8 mouse cellular contexts compared by ENCODE assay signal in the genomic region with DNA sequence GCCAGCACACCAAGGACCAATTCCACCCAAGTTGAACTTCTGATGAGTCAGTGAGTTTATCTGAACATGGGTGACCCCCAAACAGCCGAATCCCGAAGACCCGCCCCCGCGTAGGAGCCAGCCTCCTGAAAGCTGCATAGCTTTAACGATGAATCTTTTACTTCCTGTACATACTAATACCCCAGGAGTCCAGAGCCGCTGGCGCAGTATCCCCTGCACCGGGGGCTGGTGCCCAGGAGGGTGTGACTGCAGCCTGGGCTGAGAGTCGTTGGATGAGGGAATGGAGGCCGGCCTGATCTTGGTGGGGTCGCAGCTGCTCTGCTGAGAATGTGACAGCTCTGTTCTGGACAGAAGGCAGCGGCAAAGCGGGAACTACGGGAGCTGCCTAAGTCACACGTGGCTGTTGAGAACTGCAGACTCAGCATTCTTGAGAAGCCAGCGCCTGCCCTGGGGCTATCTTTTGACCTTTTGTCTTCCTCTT. TPM values are rescaled to one million over a fixed set of nuclear protein-coding genes. Genes with fewer than 3 reads are reported as not detected.
A peak's percentile ranks its signal among the peaks of the same experiment; 100 is the strongest.
DNase-seq lines count a peak whose midpoint lies in the region; ATAC-seq and TF ChIP-seq lines count a peak whose summit lies in the region.

No protein-coding gene starts in this region.

- no peak for TF ChIP-seq CTCF in testis, adult 2 months (IDR thresholded peaks at IDR 0.05; ENCODE audit: control insufficient read depth, insufficient read depth, insufficient replicate concordance, low read depth, low read length)
- no peak for TF ChIP-seq CTCF in left cerebral cortex, adult 2 months (IDR thresholded peaks at IDR 0.05)

- ATAC-seq in forebrain, embryonic 12.5 days (ENCODE audit: low FRiP score), result no peak
- ATAC-seq in intestine, embryonic 16.5 days, result peak; percentile 27
- peak; percentile 30; the same call in 1 of the 2 replicates for ATAC-seq in megakaryocyte progenitor cell, adult 5-6 weeks (replicated peaks; ENCODE audit: poor library complexity)

- no peak for TF ChIP-seq POLR2A in testis, adult 2 months (IDR thresholded peaks at IDR 0.05; ENCODE audit: control insufficient read depth, low read depth, low read length)

- H3K27ac ChIP-seq in testis, adult 2 months (ENCODE audit: control insufficient read depth, insufficient read depth, low read depth, low read length), result 0 out of 2 replicates have a peak overlapping the region, but pooled peaks have one; percentile 7
- no peak overlapping the region for H3K27ac ChIP-seq in forebrain, embryonic 12.5 days
- no peak overlapping the region for H3K27ac ChIP-seq in intestine, embryonic 16.5 days (ENCODE audit: low read length)
- H3K27ac ChIP-seq in left cerebral cortex, adult 2 months, result no peak overlapping the region

- H3K4me2 ChIP-seq in forebrain, embryonic 12.5 days, result peak overlapping the region; percentile 40
- peak overlapping the region; percentile 58 for H3K4me2 ChIP-seq in intestine, embryonic 16.5 days (ENCODE audit: low read depth, low read length)

- H3K36me3 ChIP-seq in testis, adult 2 months (ENCODE audit: control insufficient read depth, insufficient read depth, low read length), result no peaks in the 10 kb centered on the region
- H3K36me3 ChIP-seq in forebrain, embryonic 12.5 days (replicated peaks), result no peaks in the 10 kb centered on the region
- no peaks in the 10 kb centered on the region for H3K36me3 ChIP-seq in intestine, embryonic 16.5 days (ENCODE audit: control insufficient read depth, insufficient read depth, low read length)

- H3K27me3 ChIP-seq in testis, adult 2 months (ENCODE audit: control insufficient read depth, insufficient read depth, low read length), result no peaks in the 10 kb centered on the region; the same call in 1 of the 2 replicates
- H3K27me3 ChIP-seq in forebrain, embryonic 12.5 days, result peaks cover 4% of the 10 kb centered on the region; the same call in 1 of the 2 replicates
- H3K27me3 ChIP-seq in intestine, embryonic 16.5 days (replicated peaks; ENCODE audit: control insufficient read depth, insufficient read depth, low read length), result no peaks in the 10 kb centered on the region

- 18% methylated on average over 17 of the region's 17 CpGs for WGBS in forebrain, embryonic 12.5 days
- 8% methylated on average over 17 of the region's 17 CpGs for WGBS in intestine, embryonic 16.5 days

- DNase-seq in testis, postnatal 14 days (ENCODE audit: low spot score), result no peak
- no peak for DNase-seq in right cerebral cortex, postnatal 14 days
- no peak for DNase-seq in spleen, postnatal 14 days (ENCODE audit: low spot score in 2 of 2)
- no peak for DNase-seq in left cerebral cortex, adult 2 months (ENCODE audit: extremely low spot score in 1 of 2, low spot score in 2 of 2)

- intact Hi-C loops in left cerebral cortex, adult 2 months (cut with DNase I), result loop anchor here (5.0 kb wide), 1 partner anchor 86 kb away; a partner anchor contains a TSS

- H3K9me3 ChIP-seq in forebrain, embryonic 12.5 days, result no peaks in the 10 kb centered on the region
- no peaks in the 10 kb centered on the region for H3K9me3 ChIP-seq in intestine, embryonic 16.5 days (ENCODE audit: control insufficient read depth, low read length)

- H3K4me3 ChIP-seq in testis, adult 2 months (ENCODE audit: control insufficient read depth, low read depth, low read length), result peak overlapping the region; percentile 29; the same call in 1 of the 2 replicates
- 0 out of 2 replicates have a peak overlapping the region, but pooled peaks have one; percentile 6 for H3K4me3 ChIP-seq in forebrain, embryonic 12.5 days (replicated peaks)
- peak overlapping the region; percentile 35 for H3K4me3 ChIP-seq in intestine, embryonic 16.5 days (ENCODE audit: low read length)
- H3K4me3 ChIP-seq in left cerebral cortex, adult 2 months, result no peak overlapping the region

- H3K4me1 ChIP-seq in testis, adult 2 months (ENCODE audit: control insufficient read depth, insufficient read depth, low read length), result peaks cover 19% of the 10 kb centered on the region
- H3K4me1 ChIP-seq in forebrain, embryonic 12.5 days, result peaks cover 27% of the 10 kb centered on the region
- peaks cover 18% of the 10 kb centered on the region for H3K4me1 ChIP-seq in intestine, embryonic 16.5 days (ENCODE audit: control insufficient read depth, insufficient read depth, low read length)

- H3K9ac ChIP-seq in forebrain, embryonic 12.5 days, result no peak overlapping the region
- H3K9ac ChIP-seq in intestine, embryonic 16.5 days (ENCODE audit: low read depth, low read length), result peak overlapping the region; percentile 62

RNA-seq across cellular contexts. Expression of a gene that starts 28.2 kb away (rescaled TPM):
- 223 and 227 TPM in 2 replicates for polyA plus RNA-seq in testis, adult 2 months (2012; rRNA removed)
- 107 and 111 TPM in 2 replicates for polyA plus RNA-seq in forebrain, embryonic 12.5 days (2016; fragmentation: Nextera tagmentation; extraction: Ambion mirVana)
- 295 and 311 TPM in 2 replicates for polyA plus RNA-seq in intestine, embryonic 16.5 days (2015; fragmentation: Nextera tagmentation; extraction: Ambion mirVana)
- 187 and 190 TPM in 2 replicates for total RNA-seq in megakaryocyte progenitor cell, adult 5-6 weeks (2015)
- total RNA-seq in megakaryocyte progenitor cell, adult 5-6 weeks (2017), result 79.3 and 105 TPM in 2 replicates
- total RNA-seq in left cerebral cortex, adult 2 months (2021), result 10 to 100 TPM; 56.1 to 61.4 TPM

RNA-seq across cellular contexts. Expression of a gene that starts 48.0 kb away (rescaled TPM):
- 77.2 and 93.1 TPM in 2 replicates for polyA plus RNA-seq in testis, adult 2 months (2012; rRNA removed)
- 7,386 and 7,785 TPM in 2 replicates for polyA plus RNA-seq in forebrain, embryonic 12.5 days (2016; fragmentation: Nextera tagmentation; extraction: Ambion mirVana)
- 816 and 895 TPM in 2 replicates for polyA plus RNA-seq in intestine, embryonic 16.5 days (2015; fragmentation: Nextera tagmentation; extraction: Ambion mirVana)
- total RNA-seq in megakaryocyte progenitor cell, adult 5-6 weeks (2015), result 30.3 and 33.5 TPM in 2 replicates
- 15.3 and 22.2 TPM in 2 replicates for total RNA-seq in megakaryocyte progenitor cell, adult 5-6 weeks (2017)
- 100 to 1,000 TPM; 817 to 827 TPM for total RNA-seq in left cerebral cortex, adult 2 months (2021)

RNA-seq across cellular contexts. Expression of a gene that starts 48.1 kb away (rescaled TPM):
- polyA plus RNA-seq in testis, adult 2 months (2012; rRNA removed), result 2.3 and 2.4 TPM in 2 replicates
- not detected in 2 replicates for polyA plus RNA-seq in forebrain, embryonic 12.5 days (2016; fragmentation: Nextera tagmentation; extraction: Ambion mirVana)
- polyA plus RNA-seq in intestine, embryonic 16.5 days (2015; fragmentation: Nextera tagmentation; extraction: Ambion mirVana), result not detected in 2 replicates
- 0.69 and 1.1 TPM in 2 replicates for total RNA-seq in megakaryocyte progenitor cell, adult 5-6 weeks (2015)
- total RNA-seq in megakaryocyte progenitor cell, adult 5-6 weeks (2017), result not detected in 2 replicates
- not detected for total RNA-seq in left cerebral cortex, adult 2 months (2021)

RNA-seq across cellular contexts. Expression of a gene that starts 53.5 kb away (rescaled TPM):
- 0.14 and 0.36 TPM in 2 replicates for polyA plus RNA-seq in testis, adult 2 months (2012; rRNA removed)
- polyA plus RNA-seq in forebrain, embryonic 12.5 days (2016; fragmentation: Nextera tagmentation; extraction: Ambion mirVana), result 0.73 and 1.4 TPM in 2 replicates
- polyA plus RNA-seq in intestine, embryonic 16.5 days (2015; fragmentation: Nextera tagmentation; extraction: Ambion mirVana), result 35.0 and 38.4 TPM in 2 replicates
- total RNA-seq in megakaryocyte progenitor cell, adult 5-6 weeks (2015), result 0.07 TPM in 1 of 2 replicates, not detected in the other
- not detected in 2 replicates for total RNA-seq in megakaryocyte progenitor cell, adult 5-6 weeks (2017)
- under 1 TPM; 0.91 to 0.97 TPM for total RNA-seq in left cerebral cortex, adult 2 months (2021)
